Mouse (Mus musculus) erythroblast, adult 5-6 weeks (primary cell): ENCODE data around the gene Abcb11. TPM values are rescaled to one million over a fixed set of nuclear protein-coding genes. Genes with fewer than 3 reads are reported as not detected.
A peak's percentile ranks its signal among the peaks of the same experiment; 100 is the strongest.
"Not testable (repeated sequence)": the region's sequence is repeated elsewhere in the genome, so short reads cannot be mapped to it uniquely, and the experiment has no call there.

Source experiments
- ATAC-seq: replicated peaks from 2 replicates; pipeline ENCODE4 v1.8.0; 2016; ENCODE audit warnings: moderate number of reproducible peaks, mild to moderate bottlenecking, moderate TSS enrichment, inconsistent platforms; ENCODE audit not compliant: poor library complexity, low FRiP score, severe bottlenecking
- total RNA-seq, 2 experiments: library from RNA; stranded (forward) in 1 of 2; stranded (reverse) in 1 of 2; fragments of 150-400 nt in 1 of 2; fragments of 200-764, 138-1000 nt in 1 of 2; gene quantifications; 2 replicates each; pipeline versions ENCODE4 v1.2.3 to v1.2.4; 2015 to 2017; ENCODE audit warnings: low replicate concordance in 2 of 2

The Abcb11 gene
- total RNA-seq (2015; ENCODE audit: low replicate concordance): not detected in 2 replicates
- not detected in 2 replicates for total RNA-seq (2017; ENCODE audit: low replicate concordance)

DNA sequence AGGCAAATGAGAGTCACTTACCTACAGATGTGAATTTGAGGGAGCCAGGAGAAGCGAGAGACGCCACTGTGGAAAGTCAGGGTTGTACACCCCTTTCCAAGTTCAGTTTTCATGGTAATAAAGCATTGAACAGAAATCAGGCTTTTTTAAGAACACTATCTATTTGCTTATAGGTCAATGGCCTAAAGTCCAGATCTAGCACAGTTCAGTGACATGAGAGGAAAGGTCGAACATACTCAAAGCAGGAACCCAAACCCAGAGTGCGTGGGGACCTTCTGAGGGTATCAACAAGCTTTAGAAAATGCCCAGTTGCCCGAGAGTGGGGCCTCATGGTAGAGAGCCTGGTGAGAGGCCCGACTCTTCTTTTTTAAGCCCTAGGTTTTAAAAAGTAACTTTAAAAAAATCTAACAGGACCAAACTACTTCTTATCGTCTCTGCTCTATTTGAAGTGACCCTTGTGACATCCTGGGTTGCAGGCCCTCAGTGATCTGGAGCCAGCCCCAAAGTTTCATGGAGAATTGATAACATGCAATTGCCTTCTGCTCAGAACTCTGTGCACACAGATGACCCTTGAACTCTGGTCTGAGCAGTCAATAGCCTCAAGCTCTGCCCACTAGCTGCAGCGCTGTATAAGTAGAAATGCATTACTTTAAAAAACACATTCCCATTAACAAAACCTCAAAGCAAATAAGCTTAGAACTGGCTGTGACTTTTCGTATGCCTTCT, at the start of gene Abcb11:
TSS of gene Abcb11 (minus strand) at position 121 of the 726 bp plus-strand sequence.
- ATAC-seq: no peak

DNA sequence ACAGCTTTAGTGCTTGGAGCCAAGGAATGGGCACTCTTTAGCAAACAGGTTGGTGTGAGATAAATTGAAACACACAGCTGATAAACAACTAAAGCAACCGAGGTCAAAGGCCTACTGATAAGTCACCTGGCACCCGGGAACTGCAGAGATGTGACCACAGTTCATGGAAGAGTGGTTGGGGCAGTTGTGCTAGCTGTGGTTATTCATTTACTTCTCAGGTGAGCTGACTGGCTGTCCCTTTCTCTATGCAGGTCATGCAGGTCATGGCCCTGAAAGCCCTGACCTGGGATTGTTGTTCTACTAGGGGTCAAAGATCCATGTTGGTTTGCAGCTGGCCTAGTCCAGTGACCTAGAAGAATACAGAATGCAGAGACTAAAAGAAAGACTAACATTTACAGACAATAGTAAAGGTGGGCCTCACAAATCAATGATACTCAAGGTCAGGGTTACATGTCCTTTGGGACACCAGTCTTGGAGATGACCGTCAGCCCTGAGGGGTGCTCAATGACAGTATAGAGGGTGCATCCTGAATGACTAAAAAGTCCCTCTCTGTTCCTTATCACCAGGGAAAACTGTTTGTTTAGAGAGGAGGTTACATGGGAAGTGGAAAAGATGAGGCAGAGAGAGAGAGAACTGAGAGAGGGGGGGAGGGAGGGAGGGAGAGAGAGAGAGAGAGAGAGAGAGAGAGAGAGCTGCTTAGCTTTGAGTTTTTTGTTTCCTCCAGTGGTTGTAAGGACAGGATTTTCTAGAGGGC, 43.9 kb upstream of the Abcb11 start:
- no peak for ATAC-seq

DNA sequence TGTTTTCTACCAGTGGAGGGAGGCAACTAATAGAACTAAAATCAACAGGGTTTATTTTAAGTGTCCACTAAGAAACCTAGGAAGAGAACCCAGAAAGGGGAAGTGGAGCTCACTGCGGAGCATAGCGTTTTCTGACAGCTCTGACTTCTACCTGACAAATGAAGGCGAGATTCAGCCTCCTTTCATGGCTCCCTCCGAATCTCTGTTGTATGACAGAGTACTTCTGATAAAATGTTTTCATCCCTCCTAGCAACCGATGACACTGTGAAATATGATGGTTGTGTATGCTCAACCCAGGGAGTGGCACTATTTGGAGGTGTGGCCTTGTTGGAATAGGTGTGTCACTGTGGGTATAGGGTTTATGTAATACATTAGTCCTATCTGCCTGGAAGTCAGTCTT, 40.4 kb upstream of the Abcb11 start:
- ATAC-seq: no peak

DNA sequence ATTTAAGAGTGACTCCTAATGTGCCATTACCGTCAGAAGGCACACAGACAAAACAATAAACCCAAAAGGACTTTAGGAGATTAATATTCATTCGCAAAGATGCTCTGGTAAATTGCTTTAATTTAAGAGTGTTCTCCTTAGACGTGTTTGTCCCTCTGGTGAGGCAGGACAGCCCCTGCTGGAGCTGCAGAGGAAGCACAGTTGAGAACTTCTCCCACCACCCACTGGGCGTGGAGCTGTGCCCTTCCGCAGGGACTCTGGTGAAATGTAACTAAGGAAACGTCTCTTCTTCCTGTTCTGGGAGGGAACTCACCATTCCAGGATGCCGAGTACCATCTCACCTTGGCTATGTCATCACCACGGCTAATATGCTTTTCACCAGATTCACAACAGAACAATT, 39.3 kb upstream of the Abcb11 start:
- ATAC-seq: no peak

DNA sequence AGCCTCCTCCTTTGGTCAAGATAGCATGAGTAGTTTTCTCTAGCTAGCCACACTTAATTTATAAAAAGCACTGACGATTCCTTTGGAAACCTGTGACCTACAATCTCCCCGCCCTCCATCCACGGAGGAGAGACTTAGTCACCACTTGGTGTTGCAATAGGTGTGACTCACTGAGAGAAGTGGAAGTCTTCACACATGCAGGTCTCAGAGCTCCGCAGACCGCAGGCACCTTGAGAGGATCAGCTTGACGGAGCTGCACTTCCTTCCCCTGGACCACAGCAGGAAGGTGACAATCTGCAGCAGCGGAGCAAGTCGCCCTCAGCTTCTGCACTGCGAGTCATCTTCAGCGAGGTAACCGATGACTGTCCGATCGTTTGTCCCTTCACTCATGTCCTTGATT, 37.9 kb upstream of the Abcb11 start, which contains the start of gene Dhrs9:
TSS of gene Dhrs9 (plus strand) at position 165 of the 400 bp plus-strand sequence.
- no peak for ATAC-seq

DNA sequence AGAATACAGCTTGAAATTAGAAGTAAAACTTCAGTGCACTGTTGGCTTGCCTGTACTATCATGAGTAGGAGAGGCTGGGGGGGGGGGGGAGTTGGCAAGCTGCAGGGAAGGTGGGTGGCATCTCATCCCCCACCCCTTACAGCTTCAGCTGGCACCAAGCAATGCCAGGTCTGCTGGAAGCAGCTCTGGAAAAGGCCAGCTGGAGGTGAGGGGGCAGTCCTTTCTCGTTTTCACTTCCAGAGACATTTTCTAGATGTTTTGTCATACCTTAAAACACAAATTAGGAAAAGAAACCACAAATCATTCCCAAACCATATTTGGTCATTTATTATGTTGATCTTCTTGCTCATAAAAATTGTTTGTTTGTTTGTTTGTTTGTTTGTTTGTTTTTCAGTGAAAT, 37.4 kb upstream of the Abcb11 start:
- no peak for ATAC-seq

DNA sequence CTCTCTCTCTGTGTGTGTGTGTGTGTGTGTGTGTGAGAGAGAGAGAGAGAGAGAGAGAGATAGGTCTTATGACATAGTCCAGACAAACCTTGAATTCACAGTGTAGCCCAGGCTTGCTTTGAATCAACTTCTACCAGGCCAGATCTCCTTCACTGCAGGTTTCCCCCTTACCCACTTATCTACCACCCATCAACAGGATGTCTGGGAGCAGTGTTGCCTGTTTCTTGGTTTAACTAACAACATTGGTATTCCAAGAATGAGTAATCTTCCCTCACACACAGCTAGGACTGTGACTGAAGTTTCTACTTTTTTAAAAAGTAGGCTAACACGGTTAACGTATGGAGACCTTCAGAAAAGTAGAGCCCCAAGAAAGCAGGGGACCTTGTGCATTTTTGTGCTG, 34.4 kb upstream of the Abcb11 start:
- ATAC-seq: no peak

DNA sequence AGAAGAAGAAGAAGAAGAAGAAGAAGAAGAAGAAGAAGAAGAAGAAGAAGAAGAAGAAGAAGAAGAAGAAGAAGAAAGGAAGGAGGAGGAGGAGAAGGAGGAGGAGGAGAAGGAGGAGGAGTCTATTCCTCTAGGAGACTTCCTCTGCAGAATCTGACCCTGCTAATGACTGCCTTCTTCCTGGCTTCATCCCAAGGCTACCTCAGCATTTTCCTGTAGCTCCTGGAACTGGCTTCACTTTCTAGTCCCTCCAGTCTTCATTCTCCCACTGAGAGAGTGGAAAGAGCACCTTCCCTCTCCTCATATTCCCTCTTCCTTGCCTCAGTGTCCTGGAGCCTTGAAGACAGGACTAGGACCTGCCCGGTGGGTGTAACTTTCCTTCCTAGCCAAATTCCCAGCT, 22.9 kb upstream of the Abcb11 start:
- ATAC-seq: no peak

DNA sequence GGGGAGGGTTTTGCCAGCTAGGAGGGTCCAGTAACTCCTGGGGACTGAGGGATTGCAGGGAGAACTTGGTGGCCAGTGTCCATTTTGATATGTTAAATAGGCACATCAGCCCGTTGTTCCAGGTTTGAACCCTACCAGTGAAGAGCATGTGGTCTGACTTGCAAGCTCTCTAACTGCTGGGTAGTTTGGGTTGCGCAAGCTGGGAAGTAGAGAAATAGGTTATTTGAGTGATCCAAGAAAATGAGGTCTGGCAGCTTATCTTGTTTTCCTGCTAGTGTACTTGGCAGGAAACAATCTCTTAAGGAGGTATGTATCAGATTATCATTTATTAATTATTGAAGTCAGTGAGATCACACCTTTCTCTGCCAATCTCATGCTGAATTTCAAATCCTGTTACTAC, 22.4 kb upstream of the Abcb11 start:
- no peak for ATAC-seq

DNA sequence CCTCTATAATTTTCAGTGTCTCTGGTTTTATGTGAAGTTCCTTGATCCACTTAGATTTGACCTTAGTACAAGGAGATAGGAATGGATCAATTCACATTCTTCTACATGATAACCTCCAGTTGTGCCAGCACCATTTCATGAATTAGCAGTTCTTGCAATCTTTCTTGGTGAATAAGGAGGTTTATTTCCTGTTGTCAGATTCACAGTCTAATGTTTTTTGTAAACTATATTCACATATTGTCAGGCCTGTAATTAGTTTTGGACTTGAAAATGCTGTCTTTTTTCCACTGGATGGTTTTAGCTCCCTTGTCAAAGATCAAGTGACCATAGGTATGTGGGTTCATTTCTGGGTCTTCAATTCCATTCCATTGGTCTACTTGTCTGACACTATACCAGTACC, 13.0 kb upstream of the Abcb11 start:
- ATAC-seq: peak; percentile 100

DNA sequence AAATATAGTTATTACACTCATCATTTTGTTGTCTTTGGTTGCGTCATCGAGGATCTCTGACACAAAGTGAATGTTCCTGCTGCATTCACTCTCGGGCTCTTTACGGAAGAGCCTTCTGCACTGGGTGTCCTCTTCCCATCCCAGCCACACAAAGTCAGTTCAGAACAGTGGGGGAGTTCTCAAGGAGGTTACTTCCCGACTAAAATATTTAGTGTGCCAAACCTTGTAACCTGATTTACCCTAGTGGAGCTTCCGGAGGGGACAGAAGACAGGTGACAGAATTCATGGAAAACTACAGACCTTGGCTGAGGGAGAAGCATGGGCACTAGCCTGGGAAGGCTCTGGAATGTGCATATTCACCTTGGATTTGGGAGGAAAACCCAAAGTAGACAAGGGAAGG, 910 bp downstream of the Abcb11 start:
- ATAC-seq: no peak

DNA sequence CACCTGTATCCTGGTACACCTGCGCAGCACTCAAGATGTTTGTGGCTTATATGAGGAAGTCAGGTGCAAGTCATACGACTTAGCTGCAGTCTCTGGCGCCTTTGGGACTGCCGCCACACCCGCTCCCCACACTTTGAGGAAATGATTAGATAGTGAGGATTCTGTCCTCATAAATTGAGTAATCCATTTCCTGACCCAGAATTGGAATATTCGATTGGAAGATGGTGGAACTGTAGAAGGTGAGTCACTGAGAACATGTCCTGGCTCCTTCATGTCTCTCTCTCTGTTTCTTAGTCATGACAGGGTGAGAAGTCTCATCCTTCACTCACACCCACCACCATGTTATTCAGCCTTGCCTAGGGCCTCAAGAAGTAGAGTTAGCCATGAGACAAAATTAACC, 10.9 kb downstream of the Abcb11 start:
- ATAC-seq: not testable (repeated sequence)

DNA sequence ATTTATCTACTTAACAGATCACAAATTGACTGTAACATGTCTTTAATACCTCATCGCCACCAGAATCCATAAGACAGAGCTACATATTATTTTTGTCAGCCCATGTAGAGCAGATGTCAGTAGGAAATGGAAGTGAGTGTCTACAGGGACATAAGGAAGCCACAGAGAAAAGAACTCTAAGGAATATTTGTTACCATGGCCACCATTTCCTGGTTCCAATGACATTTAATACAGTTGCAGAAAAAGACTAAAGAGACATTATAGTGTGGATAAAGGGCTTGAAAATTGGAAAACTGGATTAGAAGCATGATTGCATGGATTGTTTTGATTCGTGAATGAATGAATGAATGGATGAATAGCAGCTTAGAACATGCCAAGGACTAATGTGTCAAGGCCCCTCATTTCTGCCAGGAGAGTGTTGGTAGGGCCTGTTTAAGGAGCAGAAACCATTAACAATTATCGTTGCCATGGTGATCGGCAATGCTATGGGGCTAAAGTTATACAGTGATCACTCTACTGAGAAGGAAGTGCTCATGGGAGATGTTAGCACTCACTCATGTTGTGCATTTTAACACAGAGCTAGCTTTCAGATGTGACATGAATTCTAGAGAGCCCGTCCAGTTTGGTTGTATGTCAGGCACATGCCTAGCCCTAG, 13.8 kb downstream of the Abcb11 start:
- ATAC-seq: no peak

DNA sequence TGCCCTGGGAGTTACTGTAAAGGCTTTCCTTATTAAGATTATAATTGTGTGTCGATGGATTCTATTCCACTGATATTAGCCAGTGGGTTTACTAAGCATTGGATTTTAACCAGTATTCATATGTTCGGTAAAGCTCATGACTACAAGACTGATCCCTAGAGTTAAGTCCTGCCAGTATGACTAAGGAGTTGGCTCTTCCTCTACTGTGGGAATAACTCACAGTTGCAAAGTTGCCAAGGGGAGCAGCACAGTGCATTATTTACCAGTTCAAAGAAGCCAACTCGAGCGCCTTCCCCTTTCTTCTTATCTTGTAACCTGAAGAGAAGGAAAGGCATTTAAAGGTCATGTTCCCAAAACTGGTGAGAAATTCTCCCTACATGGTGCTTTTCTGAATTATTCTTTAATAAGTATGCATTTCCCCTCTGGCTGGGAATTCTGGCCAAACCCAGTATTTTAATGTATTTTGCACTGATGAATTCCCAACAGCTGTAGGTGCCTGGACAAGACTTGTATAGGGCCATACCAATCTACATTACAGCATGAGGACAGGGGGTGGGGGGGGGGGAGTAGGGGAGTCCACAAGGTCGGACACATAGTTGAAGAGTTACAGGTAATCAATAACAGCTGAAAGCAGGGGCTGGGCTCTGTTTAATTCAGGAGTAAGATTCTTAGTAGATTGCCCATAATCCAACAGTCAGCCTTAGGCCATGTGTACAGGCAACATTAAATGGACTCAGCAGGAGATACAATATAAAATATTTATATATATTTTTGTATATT, 17.3 kb downstream of the Abcb11 start:
- no peak for ATAC-seq

DNA sequence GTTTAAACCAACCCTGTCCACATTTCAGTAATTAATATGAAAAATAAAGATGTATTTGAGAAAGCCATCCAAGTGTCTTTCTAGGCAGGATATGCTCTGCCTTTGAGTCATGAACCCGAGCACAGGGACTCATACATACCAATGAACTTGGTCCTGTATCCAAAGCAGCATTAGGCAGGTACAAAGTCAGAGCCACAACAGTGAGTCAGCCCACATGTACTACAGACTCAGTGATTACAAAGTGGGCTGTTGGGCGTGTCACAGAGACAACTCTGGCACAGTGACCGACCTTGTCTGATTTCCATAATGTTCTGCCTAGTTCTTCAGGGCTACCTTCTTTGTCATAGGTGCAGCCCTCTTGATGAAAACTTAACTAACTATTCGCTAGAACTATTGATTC, 19.4 kb downstream of the Abcb11 start:
- no peak for ATAC-seq

DNA sequence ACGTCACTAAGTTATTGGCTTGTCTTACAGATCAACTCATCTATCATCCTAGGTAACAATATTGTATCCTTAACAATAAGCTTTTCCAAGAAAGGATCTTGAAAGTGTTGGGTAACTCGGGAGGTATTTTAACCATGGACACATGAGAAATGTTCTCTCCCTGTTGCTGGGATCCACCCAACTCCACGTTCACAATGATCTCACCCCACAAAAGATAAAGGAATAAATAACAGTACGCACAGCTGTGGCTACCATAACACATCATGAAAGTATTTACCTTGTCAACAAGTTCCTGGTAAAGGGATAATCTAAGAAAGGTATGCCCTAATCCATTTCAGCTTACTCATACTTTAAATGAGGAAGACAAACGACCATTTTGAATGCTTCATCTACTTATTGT, 21.0 kb downstream of the Abcb11 start:
- ATAC-seq: no peak

DNA sequence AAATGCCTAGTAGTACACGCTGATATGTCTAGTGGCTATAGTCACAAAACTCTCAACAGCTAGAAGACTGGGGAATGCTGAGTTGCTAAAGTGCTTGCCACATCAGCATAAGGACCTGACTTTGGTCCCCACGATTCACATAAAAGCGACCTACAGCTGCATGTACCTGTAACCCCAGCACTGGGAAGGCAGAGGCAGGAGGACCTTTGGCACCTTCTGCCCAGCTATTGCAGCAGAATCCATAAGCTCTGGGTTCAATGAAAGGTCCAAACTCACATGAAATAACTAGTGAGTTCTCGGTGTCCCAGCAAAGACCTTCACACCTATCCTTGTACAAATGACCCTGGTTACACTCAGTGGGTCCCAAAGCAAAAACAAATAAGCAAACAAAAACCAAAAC, 31.1 kb downstream of the Abcb11 start:
- no peak for ATAC-seq

DNA sequence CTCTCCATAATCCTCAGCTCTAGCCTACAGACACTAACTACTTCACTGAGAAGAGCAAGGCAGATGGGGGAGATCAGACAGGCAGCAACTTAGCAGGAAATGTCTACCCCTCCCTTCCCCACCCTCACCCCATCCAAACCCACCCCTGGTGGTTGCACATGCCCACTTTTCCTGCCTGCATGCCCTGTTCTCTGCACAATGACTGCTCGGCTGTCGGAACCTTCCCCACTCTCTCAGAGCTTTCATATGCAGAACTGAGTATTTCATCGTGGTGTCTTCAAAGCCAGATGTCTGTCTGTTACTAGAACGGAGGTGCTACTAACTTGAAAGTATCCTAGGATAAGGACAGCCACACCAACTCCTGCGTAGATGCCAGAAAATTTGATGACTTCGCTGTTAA, 34.3 kb downstream of the Abcb11 start:
- ATAC-seq: no peak

DNA sequence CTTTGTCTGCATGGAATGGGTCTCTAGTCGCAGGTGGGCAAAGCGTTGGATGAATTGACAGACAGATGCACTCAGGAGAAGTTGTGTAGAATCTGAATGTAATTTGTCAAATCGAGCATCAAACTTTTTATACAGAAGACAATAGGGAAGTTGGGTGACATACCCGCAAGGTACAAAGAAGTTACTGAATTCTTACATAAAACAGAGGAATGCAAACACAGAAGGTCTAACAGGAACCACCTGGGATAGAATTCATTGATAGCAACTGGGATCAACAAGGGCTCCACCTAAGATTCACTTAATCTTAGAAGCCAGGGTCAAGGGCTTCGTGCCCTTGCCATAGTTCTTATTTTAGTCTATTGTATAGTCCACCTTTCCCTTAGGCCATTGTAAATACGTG, 41.8 kb downstream of the Abcb11 start:
- ATAC-seq: not testable (repeated sequence)

DNA sequence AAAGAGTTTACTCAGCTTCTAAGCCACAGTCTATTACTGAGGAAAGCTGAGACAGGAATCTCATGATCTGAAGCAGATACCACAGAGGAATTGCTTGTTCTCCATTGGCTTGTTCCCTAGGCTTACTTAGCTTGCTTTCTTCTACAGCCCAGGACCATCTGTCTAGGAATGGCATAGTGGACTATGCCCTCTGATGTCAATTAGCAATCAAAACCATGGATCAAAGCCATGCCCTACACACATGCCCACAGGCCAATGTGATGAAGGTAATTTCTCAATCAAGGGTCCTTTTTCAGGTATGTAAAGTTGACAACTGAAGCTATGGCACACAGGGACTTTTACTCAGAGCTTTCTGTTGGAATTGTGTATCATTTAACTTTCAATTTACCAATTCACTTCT, 47.9 kb downstream of the Abcb11 start:
- ATAC-seq: no peak
